Mouse (Mus musculus) brown adipose tissue, adult 24 weeks (tissue): ENCODE results near the gene Mboat1. TPM values are rescaled to one million over a fixed set of nuclear protein-coding genes. Genes with fewer than 3 reads are reported as not detected.

Experiments
- H3K27ac ChIP-seq: fragments of 200-500 bp; replicated peaks from 2 replicates; pipeline ENCODE4 v1.5.1; 2012; ENCODE audit warnings: low read depth, mild to moderate bottlenecking, low read length
- H3K4me1 ChIP-seq: fragments of 200-500 bp; 2 replicates; pipeline ENCODE4 v1.6.1; 2012; ENCODE audit warnings: low read length, mixed read lengths; ENCODE audit not compliant: control insufficient read depth, insufficient read depth, insufficient read length
- H3K4me3 ChIP-seq: fragments of 200-500 bp; 2 replicates; pipeline ENCODE4 v1.5.1; 2012; ENCODE audit warnings: low read depth, mild to moderate bottlenecking, low read length, moderate library complexity; ENCODE audit not compliant: insufficient read depth
- polyA plus RNA-seq: library from polyadenylated mRNA; stranded (reverse); fragments of >200 nt; gene quantifications from 2 replicates; pipeline ENCODE4 v1.2.4, GENCODE M21; 2012; ENCODE audit not compliant: missing spikeins, insufficient read depth, insufficient read length

Mboat1 gene
- polyA plus RNA-seq, 1 experiment, result not detected

GRCm38 (mm10) chr13:30166138-30167090 lies 30.1 kb downstream of the Mboat1 start:
- Histone ChIP-seq H3K4me3 (no peak overlapping the region), H3K4me1 (no peaks in the 10 kb centered on the region), H3K27ac (no peak overlapping the region)

- Histone ChIP-seq H3K4me3 (no peak overlapping the region), H3K27ac (no peak overlapping the region), H3K4me1 (no peaks in the 10 kb centered on the region)
Observed at GRCm38 (mm10) chr13:30167499-30167898, 31.2 kb downstream of the Mboat1 start.

GRCm38 (mm10) chr13:30168803-30169202 lies 32.5 kb downstream of the Mboat1 start:
- Histone ChIP-seq H3K27ac (no peak overlapping the region), H3K4me1 (no peaks in the 10 kb centered on the region), H3K4me3 (no peak overlapping the region)

- H3K4me3 ChIP-seq, result no peak overlapping the region
Observed at GRCm38 (mm10) chr13:30170061-30170460, 33.8 kb downstream of the Mboat1 start.

GRCm38 (mm10) chr13:30174586-30174985 lies 38.3 kb downstream of the Mboat1 start:
- no peak overlapping the region for H3K27ac ChIP-seq
- H3K4me3 ChIP-seq, result no peak overlapping the region

More at GRCm38 (mm10) chr13:30170061-30170460, 33.8 kb downstream of the Mboat1 start:
- Histone ChIP-seq H3K4me1 (no peaks in the 10 kb centered on the region), H3K27ac (no peak overlapping the region)

GRCm38 (mm10) chr13:30177356-30177755 lies 41.1 kb downstream of the Mboat1 start:
- no peaks in the 10 kb centered on the region for H3K4me1 ChIP-seq
- H3K27ac ChIP-seq, result no peak overlapping the region
- H3K4me3 ChIP-seq, result no peak overlapping the region

More at GRCm38 (mm10) chr13:30174586-30174985, 38.3 kb downstream of the Mboat1 start:
- no peaks in the 10 kb centered on the region for H3K4me1 ChIP-seq

- H3K27ac ChIP-seq, result no peak overlapping the region
- no peak overlapping the region for H3K4me3 ChIP-seq
- no peaks in the 10 kb centered on the region for H3K4me1 ChIP-seq
Observed at GRCm38 (mm10) chr13:30185549-30185948, 49.3 kb downstream of the Mboat1 start.

- H3K4me1 ChIP-seq, result no peaks in the 10 kb centered on the region
- H3K4me3 ChIP-seq, result no peak overlapping the region
- H3K27ac ChIP-seq, result no peak overlapping the region
Observed at GRCm38 (mm10) chr13:30185959-30186358, 49.7 kb downstream of the Mboat1 start.

- Histone ChIP-seq H3K4me1 (no peaks in the 10 kb centered on the region), H3K4me3 (no peak overlapping the region), H3K27ac (no peak overlapping the region)
Observed at GRCm38 (mm10) chr13:30186456-30186855, 50.2 kb downstream of the Mboat1 start.

- Histone ChIP-seq H3K27ac (no peak overlapping the region), H3K4me1 (no peaks in the 10 kb centered on the region), H3K4me3 (no peak overlapping the region)
Observed at GRCm38 (mm10) chr13:30192031-30192716, 55.9 kb downstream of the Mboat1 start.

- no peaks in the 10 kb centered on the region for H3K4me1 ChIP-seq
- no peak overlapping the region for H3K27ac ChIP-seq
- H3K4me3 ChIP-seq, result no peak overlapping the region
Observed at GRCm38 (mm10) chr13:30193363-30193762, 57.1 kb downstream of the Mboat1 start.

- H3K27ac ChIP-seq, result no peak overlapping the region
- no peak overlapping the region for H3K4me3 ChIP-seq
- H3K4me1 ChIP-seq, result no peaks in the 10 kb centered on the region
Observed at GRCm38 (mm10) chr13:30194834-30195233, 58.5 kb downstream of the Mboat1 start.

- no peak overlapping the region for H3K4me3 ChIP-seq
- no peaks in the 10 kb centered on the region for H3K4me1 ChIP-seq
- no peak overlapping the region for H3K27ac ChIP-seq
Observed at GRCm38 (mm10) chr13:30196661-30197060, 60.4 kb downstream of the Mboat1 start.

GRCm38 (mm10) chr13:30198101-30198570 lies 61.8 kb downstream of the Mboat1 start:
- H3K4me3 ChIP-seq, result no peak overlapping the region
- no peaks in the 10 kb centered on the region for H3K4me1 ChIP-seq
- H3K27ac ChIP-seq, result no peak overlapping the region

GRCm38 (mm10) chr13:30199821-30200220 lies 63.5 kb downstream of the Mboat1 start:
- no peak overlapping the region for H3K27ac ChIP-seq
- H3K4me1 ChIP-seq, result no peaks in the 10 kb centered on the region
- no peak overlapping the region for H3K4me3 ChIP-seq
